Mouse (Mus musculus) mouse embryonic stem cell (cell line): ENCODE measurements around the gene Pank4.

Experiments
- in situ Hi-C, 2 experiments: fragments of 300-500 bp; cut with MboI; formaldehyde crosslinking; loops; 1 replicate in 1 of 2; 3 replicates in 1 of 2; pipeline ENCODE4 v1.14.3; 2019 to 2020; ENCODE audit warnings: low sequenced_read_pairs in 2 of 2, low pct_unique_long_range_greater_than_20kb in 1 of 2, mixed read lengths in 1 of 2; ENCODE audit not compliant: unreplicated experiment in 1 of 2

Pank4 gene

DNA sequence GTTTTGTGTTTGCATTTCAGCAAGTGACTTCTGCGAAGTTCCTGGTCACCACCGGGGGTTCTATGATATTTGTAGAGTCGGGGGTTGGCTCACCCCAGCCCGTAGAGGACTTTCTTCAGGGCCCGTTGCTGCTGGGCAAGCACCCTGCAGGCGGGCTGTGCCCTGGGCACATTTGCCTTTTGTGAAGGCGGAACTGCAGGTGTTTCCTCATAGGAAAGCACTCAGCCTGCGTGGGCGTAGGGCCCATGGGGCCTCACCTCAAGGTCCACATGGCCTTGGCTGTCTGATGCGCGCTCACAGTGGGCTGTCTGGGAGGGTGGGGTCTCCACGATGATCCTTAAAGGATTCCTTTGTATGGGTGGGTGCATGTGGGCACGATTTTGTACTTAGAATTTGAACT lies 2.0 kb upstream of the Pank4 start:
- in situ Hi-C loops: no loop called here

DNA sequence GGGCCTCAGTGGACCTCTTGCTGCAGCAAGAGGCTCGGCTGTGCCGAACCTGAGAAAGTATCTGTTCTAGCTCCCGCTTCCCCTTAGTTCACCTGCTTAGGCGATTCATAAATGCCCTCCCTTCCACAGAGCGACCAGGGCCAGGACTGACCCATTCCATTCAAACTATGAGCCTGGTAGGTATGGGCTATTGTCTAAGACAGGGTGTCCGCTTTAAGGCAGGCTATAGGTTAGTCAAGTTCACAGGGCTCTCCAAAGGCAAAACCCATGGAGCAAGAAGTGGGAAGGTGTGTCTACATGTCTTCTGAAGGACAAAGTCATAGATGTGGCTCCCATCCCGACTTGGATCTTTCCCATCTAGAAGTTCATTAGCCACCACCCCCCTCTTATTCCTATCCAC lies 1.2 kb upstream of the Pank4 start:
- in situ Hi-C loops: no loop called here

DNA sequence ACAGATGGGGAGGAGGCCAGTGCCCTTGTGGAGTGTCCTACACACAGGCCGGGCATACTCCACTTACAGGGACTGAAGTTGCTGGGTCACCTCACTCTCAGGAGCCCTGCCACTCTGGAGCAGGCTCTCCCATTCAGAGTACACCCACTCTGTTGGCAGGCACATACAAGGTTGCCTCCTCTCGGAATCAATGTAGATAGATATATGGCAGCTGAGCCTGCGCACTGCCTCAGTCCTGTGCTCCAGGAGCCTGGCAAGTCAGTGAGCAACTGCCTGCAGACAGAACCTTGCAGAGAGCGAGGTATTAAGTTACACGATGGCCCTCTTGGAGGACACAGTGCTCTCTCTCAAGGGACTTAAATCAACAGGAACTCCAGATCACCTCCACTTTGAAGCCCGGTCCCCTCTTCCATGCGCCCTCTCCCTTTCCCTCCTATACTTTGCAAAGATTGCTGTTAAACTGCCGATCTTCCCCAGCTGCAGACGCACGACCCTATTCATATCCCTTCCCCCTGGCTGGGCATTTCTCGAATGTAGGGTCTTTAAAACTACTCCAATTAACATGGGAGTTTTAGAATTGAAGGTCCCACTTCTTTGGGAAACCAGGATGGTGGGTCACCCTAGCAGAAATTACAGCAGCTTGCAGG lies 610 bp upstream of the Pank4 start:
- in situ Hi-C loops: no loop called here

- in situ Hi-C loops: no loop called here
Measured at GRCm38 (mm10) chr4:154964581-154965235, 785 bp downstream of the Pank4 start.

DNA sequence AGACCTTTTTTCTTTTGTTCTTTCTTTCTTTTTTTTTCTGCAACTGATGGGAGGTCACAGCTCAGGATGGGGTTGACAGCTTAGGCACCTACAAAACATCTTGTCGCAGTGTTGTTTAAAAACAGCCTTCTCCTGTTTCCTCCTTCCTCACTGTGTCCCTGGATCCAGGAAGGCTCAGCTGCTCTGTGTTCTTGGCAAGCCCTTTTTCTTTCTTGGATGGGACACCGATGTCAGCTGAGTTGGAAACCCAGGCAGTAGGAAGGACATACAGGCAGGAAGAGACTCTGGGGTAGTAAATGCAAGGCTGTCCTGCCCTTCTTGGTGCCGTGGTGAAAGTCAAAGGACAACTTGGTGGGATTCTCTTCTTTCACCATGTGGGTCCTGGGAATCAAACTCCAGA lies 1.9 kb downstream of the Pank4 start:
- in situ Hi-C loops: no loop called here

DNA sequence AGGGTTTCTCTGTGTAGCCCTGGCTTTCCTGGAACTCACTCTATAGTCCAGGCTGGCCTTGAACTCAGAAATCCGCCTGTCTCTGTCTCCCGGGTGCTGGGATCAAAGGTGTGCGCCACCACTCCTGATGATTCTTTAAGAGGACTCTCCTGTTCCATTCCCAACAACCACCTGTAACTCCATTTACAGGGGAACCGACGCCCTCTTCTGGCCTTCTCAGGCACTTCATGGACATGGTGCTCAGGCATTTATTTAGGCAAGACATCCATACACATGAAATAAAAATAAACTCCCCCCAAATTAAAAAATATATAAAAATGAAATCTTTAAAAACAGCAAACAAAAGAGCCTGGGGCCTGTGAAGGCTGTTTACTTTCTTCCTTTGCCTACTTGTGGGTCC lies 3.2 kb downstream of the Pank4 start:
- in situ Hi-C loops: no loop called here

DNA sequence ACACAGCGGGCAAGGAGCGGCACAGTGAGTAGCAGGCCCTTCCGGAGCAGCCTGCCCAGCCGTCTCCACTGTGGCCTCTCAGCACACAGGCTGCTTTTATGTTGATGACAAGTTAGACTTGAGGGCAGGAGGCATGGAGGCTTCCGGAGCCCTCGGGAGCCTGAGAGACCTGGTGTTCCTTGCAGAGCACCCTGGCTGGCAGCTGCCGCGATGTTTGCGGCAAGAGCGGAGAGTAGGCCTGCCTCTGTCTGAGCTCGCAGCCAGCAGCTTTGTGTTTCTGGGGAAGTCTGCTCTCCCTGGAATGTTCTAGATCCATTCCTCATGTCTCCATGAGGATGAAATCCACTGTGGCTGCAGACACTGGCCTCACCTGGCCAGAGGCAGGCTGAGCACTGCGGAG lies 8.6 kb downstream of the Pank4 start:
- in situ Hi-C loops: no loop called here

- in situ Hi-C loops: no loop called here
Measured at GRCm38 (mm10) chr4:154974163-154974611, 10.3 kb downstream of the Pank4 start.

DNA sequence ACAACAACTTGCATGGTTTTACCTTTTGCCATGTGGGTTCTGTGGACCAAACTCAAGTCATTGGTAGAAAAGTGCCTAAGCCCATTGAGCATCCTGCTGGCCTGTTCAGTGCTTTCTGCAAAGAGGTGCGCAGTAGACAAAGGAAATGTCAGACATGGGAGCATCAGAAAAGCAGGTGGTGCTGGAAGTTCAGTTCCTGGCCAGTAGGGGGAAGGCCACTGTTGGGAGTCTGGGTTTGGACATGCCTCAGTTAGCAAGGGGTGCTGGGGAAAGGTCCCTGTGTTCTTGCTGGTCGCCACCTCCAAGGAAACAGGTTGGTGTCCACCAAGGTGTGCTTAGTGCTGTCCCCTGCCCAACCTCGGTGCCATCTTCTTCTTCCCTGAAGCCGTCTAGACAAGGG lies 16.2 kb downstream of the Pank4 start:
- in situ Hi-C loops: no loop called here

DNA sequence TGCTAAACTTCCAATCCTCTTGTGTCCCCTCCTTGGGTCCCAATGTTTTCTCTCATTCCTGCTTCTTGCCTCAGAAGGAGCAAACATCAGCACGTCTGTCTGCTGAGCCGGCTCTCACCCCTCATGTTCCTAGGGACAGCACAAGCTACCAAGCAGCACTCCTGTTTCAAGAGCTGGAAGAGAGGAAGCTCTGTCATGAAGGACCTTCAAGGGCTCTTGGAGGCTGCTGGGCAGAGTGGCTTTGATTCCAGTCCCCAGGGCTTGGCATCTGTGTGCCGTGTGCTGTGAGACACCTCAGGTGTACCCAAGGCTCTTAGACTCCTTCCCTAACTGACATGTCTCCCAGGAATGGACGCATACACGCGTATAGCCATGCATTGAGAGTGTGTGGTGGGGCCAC lies 17.2 kb downstream of the Pank4 start:
- in situ Hi-C loops: no loop called here

GRCm38 (mm10) chr4:154981530-154981929 lies 17.6 kb downstream of the Pank4 start:
- in situ Hi-C loops: no loop called here

DNA sequence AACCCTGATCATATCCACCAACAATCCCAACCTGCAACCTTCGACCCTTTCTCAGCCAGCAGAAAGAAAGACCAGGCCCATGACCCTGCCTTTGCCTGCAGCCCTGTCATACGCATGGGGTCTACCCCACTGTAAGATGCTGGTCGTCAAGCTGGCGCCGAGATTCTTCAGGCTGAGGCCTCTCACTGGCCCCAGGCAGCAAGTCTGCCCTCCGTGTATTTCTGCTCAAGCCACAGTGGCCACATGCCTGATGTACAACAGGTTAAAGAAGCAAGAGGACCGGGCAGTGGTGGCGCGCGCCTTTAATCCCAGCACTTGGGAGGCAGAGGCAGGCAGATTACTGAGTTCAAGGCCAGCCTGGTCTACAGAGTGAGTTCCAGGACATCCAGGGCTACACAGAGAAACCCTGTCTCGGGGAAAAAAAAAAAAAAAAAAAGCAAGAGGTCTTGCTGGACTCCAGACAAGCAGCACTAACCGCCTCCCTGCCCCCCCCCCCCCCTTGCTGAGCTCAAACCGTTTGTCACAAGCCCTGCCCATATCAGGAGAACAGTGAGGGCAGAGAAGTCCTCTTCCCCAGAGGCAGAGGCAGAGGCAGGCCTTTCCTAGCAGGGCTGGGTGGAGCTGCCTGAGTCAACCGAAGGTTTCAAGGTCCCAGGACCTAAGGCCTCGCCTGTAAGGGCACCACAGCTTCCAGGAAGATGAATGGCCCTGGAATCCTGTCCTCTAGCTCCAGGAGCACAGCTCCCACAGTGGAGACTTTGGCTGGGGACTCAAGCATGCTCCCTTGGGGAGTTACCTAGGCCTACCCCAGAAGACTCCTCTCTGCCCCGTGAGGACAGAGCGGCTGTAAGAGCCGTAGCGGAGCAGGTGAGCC lies 18.6 kb downstream of the Pank4 start:
- in situ Hi-C loops: no loop called here

- in situ Hi-C loops: no loop called here
Measured at GRCm38 (mm10) chr4:154983767-154984166, 19.8 kb downstream of the Pank4 start.

GRCm38 (mm10) chr4:154985151-154985777 lies 21.3 kb downstream of the Pank4 start:
- in situ Hi-C loops: no loop called here

DNA sequence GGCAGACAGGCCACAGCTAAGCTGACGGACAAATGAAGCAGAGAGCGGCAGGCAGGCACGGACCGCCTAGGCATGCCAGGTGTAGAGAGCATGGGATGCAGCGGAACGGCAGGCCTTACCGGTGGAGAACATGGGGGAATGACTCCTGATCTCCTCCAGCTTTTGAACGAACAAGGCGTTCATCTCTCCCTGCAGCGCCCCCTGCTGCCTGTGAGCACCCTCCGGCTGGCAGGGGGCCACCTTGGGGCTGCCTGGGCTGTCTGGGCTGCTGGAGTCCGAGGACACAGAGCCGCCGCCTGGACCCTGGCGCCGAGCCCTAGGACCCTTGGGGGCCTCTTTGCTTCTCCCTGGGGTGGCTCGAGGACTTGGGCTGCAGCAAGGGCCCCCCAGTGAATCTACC lies 22.2 kb downstream of the Pank4 start:
- in situ Hi-C loops: no loop called here

DNA sequence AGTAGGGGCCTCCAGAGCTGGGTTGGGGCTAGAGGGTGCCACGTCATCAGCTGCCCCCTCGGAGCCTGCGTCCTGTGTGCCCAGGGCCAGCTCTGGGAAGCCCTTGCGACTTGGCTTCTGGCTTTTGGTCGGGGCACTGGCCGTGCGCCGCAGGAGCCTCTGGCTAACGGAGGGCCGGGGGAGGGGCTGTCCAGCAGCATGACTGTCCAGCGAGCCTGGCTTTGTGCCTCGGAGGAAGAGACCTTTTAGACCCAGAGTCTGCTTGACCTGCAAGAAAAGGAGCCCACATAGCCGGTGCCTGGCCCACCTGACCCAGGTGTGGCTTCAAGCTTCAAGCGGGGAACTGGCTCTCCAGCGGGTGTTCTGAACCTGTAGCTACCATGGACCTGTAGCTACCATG lies 22.8 kb downstream of the Pank4 start:
- in situ Hi-C loops: no loop called here

DNA sequence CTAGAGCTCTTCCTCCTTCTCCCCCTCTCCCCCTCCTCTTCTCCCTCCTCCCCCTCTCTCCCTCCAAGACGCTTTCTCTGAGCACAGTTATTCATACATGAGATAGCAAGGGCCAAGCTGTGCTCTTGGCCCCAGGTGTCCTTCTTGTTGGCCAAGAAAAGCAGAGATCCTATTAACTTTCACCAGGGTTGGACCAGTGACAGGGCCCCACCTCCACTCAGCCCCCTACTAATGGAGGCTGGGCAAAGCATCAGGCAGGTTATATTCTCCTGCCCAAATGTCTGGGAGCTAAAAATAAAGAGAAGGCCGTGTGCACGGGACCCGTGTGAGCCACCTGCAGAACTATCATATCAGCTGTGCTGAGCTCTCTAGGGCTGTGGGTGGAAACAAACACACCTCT lies 31.0 kb downstream of the Pank4 start:
- in situ Hi-C loops: loop anchor here in 1 of 2 experiments (10.0 kb wide), 1 partner anchor 50 kb away; no protein-coding TSS in a partner anchor

- in situ Hi-C loops: loop anchor here in 1 of 2 experiments (10.0 kb wide), 1 partner anchor 48 kb away; no protein-coding TSS in a partner anchor
Measured at GRCm38 (mm10) chr4:154996572-154997154, 32.7 kb downstream of the Pank4 start.
